Mouse (Mus musculus) embryonic facial prominence, embryonic 14.5 days (tissue): ENCODE data around the gene Ppp2r5c. TPM values are rescaled to one million over a fixed set of nuclear protein-coding genes. Genes with fewer than 3 reads are reported as not detected.

Experiments used
- ATAC-seq: fragments of 200-750 bp; cut with Nextera tagmentation; 2 replicates; pipeline ENCODE4 v1.8.0; 2017; ENCODE audit warnings: low read depth, moderate number of reproducible peaks, moderate TSS enrichment
- DNase-seq: peaks from one replicate; pipeline ENCODE4 v3.0.0-alpha.2; 2015; ENCODE audit warnings: low spot score
- H3K27ac ChIP-seq: fragments of 300-500 bp; sonication (generic); replicated peaks from 2 replicates; pipeline ENCODE4 v1.5.1; 2014; ENCODE audit warnings: low read depth, mild to moderate bottlenecking, low read length, moderate library complexity
- H3K27me3 ChIP-seq: fragments of 300-500 bp; sonication (generic); replicated peaks from 2 replicates; pipeline ENCODE4 v1.6.1; 2014; ENCODE audit warnings: low read length; ENCODE audit not compliant: control insufficient read depth, insufficient read depth
- H3K36me3 ChIP-seq: fragments of 300-500 bp; sonication (generic); 2 replicates; pipeline ENCODE4 v1.6.1; 2014; ENCODE audit warnings: low read length, mixed read lengths; ENCODE audit not compliant: control insufficient read depth, insufficient read depth
- H3K4me1 ChIP-seq: fragments of 300-500 bp; sonication (generic); 2 replicates; pipeline ENCODE4 v1.6.1; 2014; ENCODE audit warnings: antibody characterized with exemption, low read length; ENCODE audit not compliant: control insufficient read depth, insufficient read depth
- H3K4me2 ChIP-seq: fragments of 300-500 bp; sonication (generic); 2 replicates; pipeline ENCODE4 v1.6.1; 2014; ENCODE audit warnings: low read depth, mild to moderate bottlenecking, low read length, moderate library complexity, mixed read lengths
- H3K4me3 ChIP-seq: fragments of 300-500 bp; sonication (generic); 2 replicates; pipeline ENCODE4 v1.5.1; 2014; ENCODE audit warnings: low read depth, mild to moderate bottlenecking, low read length
- H3K9ac ChIP-seq: fragments of 300-500 bp; sonication (generic); 2 replicates; pipeline ENCODE4 v1.6.1; 2014; ENCODE audit warnings: low read depth, mild to moderate bottlenecking, low read length, moderate library complexity, mixed read lengths
- H3K9me3 ChIP-seq: fragments of 300-500 bp; sonication (generic); 2 replicates; pipeline ENCODE4 v1.6.1; 2016; ENCODE audit warnings: low read length; ENCODE audit not compliant: control insufficient read depth
- WGBS: fragments of 180-500 bp; shearing (Covaris S2); extraction: QIAGEN DNeasy Blood & Tissue Kit; methylation state at CpG from one replicate; pipeline ENCODE4 v1.1.7; 2014; 5-methylcytosine and 5-hydroxymethylcytosine counted together
- polyA plus RNA-seq: library from polyadenylated mRNA; unstranded; fragments of >200 nt; fragmentation: Nextera tagmentation; extraction: Ambion mirVana; gene quantifications from 2 replicates; pipeline ENCODE4 v1.2.1, GENCODE M21; 2014

The Ppp2r5c gene
- polyA plus RNA-seq, 1 experiment from 2014 or later, result 133 TPM

- Histone ChIP-seq H3K27me3 (no peaks in the 10 kb centered on the region), H3K9me3 (no peaks in the 10 kb centered on the region), H3K36me3 (peaks cover 21% of the 10 kb centered on the region), H3K4me3 (no peak overlapping the region), H3K4me2 (no peak overlapping the region), H3K27ac (no peak overlapping the region), H3K4me1 (no peaks in the 10 kb centered on the region), H3K9ac (0 out of 2 replicates have a peak overlapping the region, but pooled peaks have one; percentile 3)
- WGBS, result 15% methylated on average over 5 of the region's 5 CpGs
- ATAC-seq (peak; percentile 69), DNase-seq (peak; percentile 57)
Measured at GRCm38 (mm10) chr12:110454223-110454622, 7.3 kb downstream of the Ppp2r5c start.

- WGBS, result 85% methylated on average over 7 of the region's 7 CpGs
Measured at GRCm38 (mm10) chr12:110456024-110456423, 9.1 kb downstream of the Ppp2r5c start.

GRCm38 (mm10) chr12:110458667-110459066 is 11.7 kb downstream of the Ppp2r5c start:
- no peak overlapping the region for H3K9ac ChIP-seq
- DNase-seq (no peak), ATAC-seq (no peak)
- H3K27ac ChIP-seq, result no peak overlapping the region
- no peaks in the 10 kb centered on the region for H3K4me1 ChIP-seq
- H3K4me3 ChIP-seq, result no peak overlapping the region
- no peak overlapping the region for H3K4me2 ChIP-seq
- 91% methylated on average over 6 of the region's 6 CpGs for WGBS
- H3K27me3 ChIP-seq, result no peaks in the 10 kb centered on the region
- no peaks in the 10 kb centered on the region for H3K9me3 ChIP-seq
- no peaks in the 10 kb centered on the region for H3K36me3 ChIP-seq

More at GRCm38 (mm10) chr12:110456024-110456423, 9.1 kb downstream of the Ppp2r5c start:
- Histone ChIP-seq H3K4me3 (no peak overlapping the region), H3K4me2 (no peak overlapping the region), H3K9me3 (no peaks in the 10 kb centered on the region), H3K4me1 (no peaks in the 10 kb centered on the region), H3K27ac (no peak overlapping the region), H3K9ac (no peak overlapping the region), H3K27me3 (no peaks in the 10 kb centered on the region), H3K36me3 (0 out of 2 replicates have a peak, but pooled peaks cover 4% of the 10 kb centered on the region)
- ATAC-seq (no peak), DNase-seq (no peak)

GRCm38 (mm10) chr12:110460418-110461300 is 13.7 kb downstream of the Ppp2r5c start:
- H3K4me2 ChIP-seq, result no peak overlapping the region
- H3K36me3 ChIP-seq, result no peaks in the 10 kb centered on the region
- H3K27me3 ChIP-seq, result no peaks in the 10 kb centered on the region
- H3K4me1 ChIP-seq, result no peaks in the 10 kb centered on the region
- H3K4me3 ChIP-seq, result no peak overlapping the region
- 81% methylated on average over 18 of the region's 18 CpGs for WGBS
- no peaks in the 10 kb centered on the region for H3K9me3 ChIP-seq
- DNase-seq (no peak), ATAC-seq (no peak)
- H3K9ac ChIP-seq, result no peak overlapping the region
- H3K27ac ChIP-seq, result no peak overlapping the region

GRCm38 (mm10) chr12:110463711-110464110 is 16.8 kb downstream of the Ppp2r5c start:
- ATAC-seq (no peak), DNase-seq (no peak)
- Histone ChIP-seq H3K4me3 (no peak overlapping the region), H3K9me3 (no peaks in the 10 kb centered on the region), H3K27me3 (no peaks in the 10 kb centered on the region), H3K9ac (no peak overlapping the region), H3K27ac (no peak overlapping the region), H3K36me3 (peaks cover 11% of the 10 kb centered on the region; the same call in 1 of the 2 replicates), H3K4me1 (no peaks in the 10 kb centered on the region), H3K4me2 (no peak overlapping the region)
- 74% methylated on average over 8 of the region's 8 CpGs for WGBS

GRCm38 (mm10) chr12:110471426-110471825 is 24.5 kb downstream of the Ppp2r5c start:
- Histone ChIP-seq H3K36me3 (peaks cover 5% of the 10 kb centered on the region), H3K9me3 (no peaks in the 10 kb centered on the region), H3K27ac (no peak overlapping the region), H3K4me3 (no peak overlapping the region), H3K4me1 (no peaks in the 10 kb centered on the region), H3K9ac (no peak overlapping the region), H3K27me3 (no peaks in the 10 kb centered on the region), H3K4me2 (no peak overlapping the region)
- WGBS, result 77% methylated on average over 3 of the region's 3 CpGs
- ATAC-seq (no peak), DNase-seq (no peak)

- Histone ChIP-seq H3K9me3 (no peaks in the 10 kb centered on the region), H3K36me3 (peaks cover 2% of the 10 kb centered on the region), H3K27me3 (no peaks in the 10 kb centered on the region), H3K9ac (no peak overlapping the region), H3K4me1 (no peaks in the 10 kb centered on the region), H3K4me2 (no peak overlapping the region), H3K4me3 (no peak overlapping the region), H3K27ac (no peak overlapping the region)
- no peak for DNase-seq
- WGBS, result 83% methylated on average over 3 of the region's 3 CpGs
- ATAC-seq, result no peak
Measured at GRCm38 (mm10) chr12:110472247-110472646, 25.3 kb downstream of the Ppp2r5c start.

- H3K27me3 ChIP-seq, result no peaks in the 10 kb centered on the region
- no peak for DNase-seq
- no peak overlapping the region for H3K27ac ChIP-seq
- no peak overlapping the region for H3K4me3 ChIP-seq
- H3K4me2 ChIP-seq, result no peak overlapping the region
- no peaks in the 10 kb centered on the region for H3K4me1 ChIP-seq
- no peak for ATAC-seq
- H3K36me3 ChIP-seq, result no peaks in the 10 kb centered on the region; the same call in none of the 2 replicates
- 63% methylated on average over 8 of the region's 8 CpGs for WGBS
- H3K9me3 ChIP-seq, result no peaks in the 10 kb centered on the region
- no peak overlapping the region; the same call in 1 of the 2 replicates for H3K9ac ChIP-seq
Measured at GRCm38 (mm10) chr12:110474497-110474896, 27.6 kb downstream of the Ppp2r5c start.
